Mouse (Mus musculus) limb, embryonic 14.5 days (tissue): ENCODE data around the gene Zc3h7a. TPM values are rescaled to one million over a fixed set of nuclear protein-coding genes. Genes with fewer than 3 reads are reported as not detected.

Experiments
- ATAC-seq: fragments of 200-750 bp; cut with Nextera tagmentation; 2 replicates; pipeline ENCODE4 v1.8.0; 2017; ENCODE audit warnings: low read depth, moderate number of reproducible peaks, moderate TSS enrichment; ENCODE audit not compliant: low FRiP score
- DNase-seq: peaks from one replicate; pipeline ENCODE4 v3.0.0-alpha.2; 2015; ENCODE audit warnings: low spot score
- H3K27ac ChIP-seq: fragments of 300-500 bp; sonication (generic); replicated peaks from 2 replicates; pipeline ENCODE4 v1.5.1; 2014; ENCODE audit warnings: low read depth, mild to moderate bottlenecking, low read length, moderate library complexity, mixed read lengths
- H3K27me3 ChIP-seq: fragments of 300-500 bp; sonication (generic); 2 replicates; pipeline ENCODE4 v1.6.1; 2014; ENCODE audit warnings: low read length, mixed read lengths; ENCODE audit not compliant: control insufficient read depth, insufficient read depth
- H3K36me3 ChIP-seq: fragments of 300-500 bp; sonication (generic); 2 replicates; pipeline ENCODE4 v1.6.1; 2014; ENCODE audit warnings: mild to moderate bottlenecking, low read length, moderate library complexity, mixed read lengths; ENCODE audit not compliant: control insufficient read depth, insufficient read depth
- H3K4me1 ChIP-seq: fragments of 300-500 bp; sonication (generic); 2 replicates; pipeline ENCODE4 v1.6.1; 2014; ENCODE audit warnings: antibody characterized with exemption, low read length, mixed read lengths; ENCODE audit not compliant: control insufficient read depth, insufficient read depth
- H3K4me2 ChIP-seq: fragments of 300-500 bp; sonication (generic); replicated peaks from 2 replicates; pipeline ENCODE4 v1.6.1; 2014; ENCODE audit warnings: low read depth, mild to moderate bottlenecking, low read length, moderate library complexity; ENCODE audit not compliant: severe bottlenecking
- H3K4me3 ChIP-seq: fragments of 300-500 bp; sonication (generic); replicated peaks from 2 replicates; pipeline ENCODE4 v1.5.1; 2014; ENCODE audit warnings: low read length
- H3K9ac ChIP-seq: fragments of 300-500 bp; sonication (generic); 2 replicates; pipeline ENCODE4 v1.6.1; 2014; ENCODE audit warnings: mild to moderate bottlenecking, low read depth, low read length, moderate library complexity; ENCODE audit not compliant: severe bottlenecking
- H3K9me3 ChIP-seq: fragments of 300-500 bp; sonication (generic); 2 replicates; pipeline ENCODE4 v1.6.1; 2016; ENCODE audit warnings: low read length; ENCODE audit not compliant: control insufficient read depth
- POLR2A ChIP-seq: fragments of 200-500 bp; IDR thresholded peaks from 2 replicates; pipeline ENCODE4 v1.8.0; 2012; ENCODE audit warnings: inconsistent platforms, mild to moderate bottlenecking, moderate library complexity, borderline replicate concordance; ENCODE audit not compliant: insufficient read depth, insufficient read length; ENCODE audit errors: extremely low read depth
- WGBS: fragments of 180-500 bp; shearing (Covaris S2); extraction: QIAGEN DNeasy Blood & Tissue Kit; methylation state at CpG from one replicate; pipeline ENCODE4 v1.1.7; 2014; 5-methylcytosine and 5-hydroxymethylcytosine counted together
- polyA plus RNA-seq, 2 experiments: library from polyadenylated mRNA; depleted of rRNA in 1 of 2; stranded (reverse) in 1 of 2; unstranded in 1 of 2; fragments of >200 nt; fragmentation: Nextera tagmentation in 1 of 2; extraction: Ambion mirVana in 1 of 2; gene quantifications; 2 replicates each; pipeline versions ENCODE4 v1.2.1 to v1.2.3; 2012 to 2014

Zc3h7a gene
- polyA plus RNA-seq, 2 experiments: 94.9 to 218 TPM

GRCm38 (mm10) chr16:11134348-11135344 is 41.5 kb downstream of the Zc3h7a start, which contains the start of gene Txndc11:
Gene Txndc11, minus strand, starts transcription at chr16:11134650.
- H3K4me2 ChIP-seq: peak within 1 kb of the TSS; percentile 80
- peaks cover 17% of the 10 kb centered on the region for H3K4me1 ChIP-seq
- ATAC-seq (peak; percentile 98), DNase-seq (peak; percentile 97)
- no peaks in the 10 kb centered on the region for H3K27me3 ChIP-seq
- peak within 1 kb of the TSS; percentile 89 for H3K4me3 ChIP-seq
- under 1% methylated on average over 50 of the region's 80 CpGs for WGBS
- peak within 1 kb of the TSS; percentile 90 for H3K9ac ChIP-seq
- TF ChIP-seq POLR2A: peak; percentile 81; the same call in 1 of the 2 replicates
- no peaks in the 10 kb centered on the region for H3K9me3 ChIP-seq
- H3K27ac ChIP-seq: peak within 1 kb of the TSS; percentile 85
- H3K36me3 ChIP-seq: peaks cover 37% of the 10 kb centered on the region

DNA sequence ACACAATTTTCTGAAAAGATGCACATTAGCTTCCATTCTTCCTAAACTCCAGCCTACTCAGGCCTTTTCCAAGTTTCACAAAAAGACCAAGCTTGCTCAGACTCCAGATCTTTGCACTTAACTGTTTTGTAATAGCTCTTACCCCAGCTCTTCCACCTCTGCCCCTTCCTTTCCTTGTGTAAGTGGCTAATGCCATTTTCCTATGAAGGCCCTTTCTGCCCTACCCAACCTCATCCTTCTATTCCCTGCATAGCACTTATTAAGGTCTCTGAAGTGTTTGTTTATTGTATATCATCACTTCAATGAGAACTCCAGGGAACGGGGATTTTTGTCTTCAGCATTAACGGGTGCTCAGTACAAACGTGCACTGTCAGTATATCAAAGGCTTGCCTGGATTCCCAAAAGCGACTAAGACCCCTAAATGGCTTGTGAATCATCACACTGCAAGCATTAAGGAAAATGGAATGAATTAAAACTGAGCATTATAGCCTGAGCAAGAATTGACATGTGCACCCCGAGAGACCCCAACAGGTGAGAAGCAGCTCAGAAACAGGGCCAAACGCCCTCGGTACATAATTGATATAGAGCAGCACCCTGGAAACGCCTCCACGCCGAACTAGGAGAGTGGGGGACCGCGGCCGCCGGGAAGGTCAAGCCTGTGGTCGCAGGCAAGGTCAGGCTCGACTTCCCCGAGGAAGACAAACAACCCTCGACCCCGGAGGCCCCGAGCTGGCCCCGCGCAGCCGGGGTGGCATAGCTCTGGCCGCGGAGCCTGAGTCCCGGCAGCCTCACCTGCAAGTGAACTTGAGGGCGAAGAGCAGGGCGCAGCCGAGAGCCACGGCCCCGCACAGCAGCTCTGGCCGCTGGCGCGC is 42.5 kb downstream of the Zc3h7a start:
- Histone ChIP-seq H3K36me3 (peaks cover 28% of the 10 kb centered on the region), H3K27me3 (no peaks in the 10 kb centered on the region), H3K4me1 (peaks cover 17% of the 10 kb centered on the region), H3K9me3 (no peaks in the 10 kb centered on the region), H3K27ac (peak overlapping the region; percentile 85), H3K9ac (peak overlapping the region; percentile 90), H3K4me3 (peak overlapping the region; percentile 89), H3K4me2 (peak overlapping the region; percentile 80)
- ATAC-seq (no peak), DNase-seq (no peak)
- under 1% methylated on average over 19 of the region's 34 CpGs for WGBS
- TF ChIP-seq POLR2A: no peak

DNA sequence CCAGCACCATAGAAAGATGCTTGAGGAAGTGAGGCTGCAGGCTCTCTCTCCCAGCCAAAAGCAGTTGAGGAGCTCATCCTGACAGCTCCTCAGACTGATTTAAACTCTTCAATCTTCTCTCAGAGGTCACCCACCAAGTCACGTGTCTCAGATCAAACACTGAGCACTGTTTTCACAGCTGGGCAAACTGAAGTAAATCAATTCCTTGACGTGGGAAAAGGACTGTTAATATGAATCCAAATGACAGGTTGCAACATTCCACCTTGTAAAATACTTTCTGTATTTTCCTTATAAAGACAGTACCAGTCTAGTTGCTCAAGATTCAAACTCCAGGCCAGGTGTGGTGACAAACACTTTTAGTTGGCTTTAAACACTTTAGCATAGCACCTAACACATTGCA is 43.4 kb downstream of the Zc3h7a start:
- DNase-seq: no peak

DNA sequence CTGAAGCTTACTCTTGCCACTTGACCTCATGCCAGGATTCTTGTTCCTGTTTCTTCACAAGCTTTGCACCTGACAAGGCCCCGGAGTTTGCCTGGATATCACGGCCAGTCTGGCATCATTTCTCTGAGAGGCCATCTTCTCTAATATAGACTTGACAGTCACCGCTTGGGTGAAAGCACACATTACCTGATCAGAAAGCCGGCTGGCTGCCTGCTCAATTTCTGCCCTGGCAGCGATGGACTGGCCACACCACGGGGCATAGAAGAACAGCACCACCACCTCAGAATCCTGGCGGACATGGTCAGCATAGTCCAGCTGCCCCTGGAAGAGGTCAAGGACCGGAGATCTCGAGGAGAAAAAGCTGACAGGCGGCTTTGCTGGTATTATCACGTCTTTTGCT is 47.9 kb downstream of the Zc3h7a start:
- TF ChIP-seq POLR2A: no peak
- no peaks in the 10 kb centered on the region for H3K9me3 ChIP-seq
- no peak overlapping the region for H3K27ac ChIP-seq
- H3K36me3 ChIP-seq: peaks cover 42% of the 10 kb centered on the region
- H3K4me3 ChIP-seq: no peak overlapping the region
- 93% methylated on average over 11 of the region's 11 CpGs for WGBS
- H3K4me1 ChIP-seq: peaks cover 8% of the 10 kb centered on the region
- H3K9ac ChIP-seq: no peak overlapping the region
- DNase-seq (no peak), ATAC-seq (no peak)
- no peak overlapping the region for H3K4me2 ChIP-seq
- no peaks in the 10 kb centered on the region for H3K27me3 ChIP-seq

More for the DNA sequence above, 43.4 kb downstream of the Zc3h7a start:
- Histone ChIP-seq H3K4me2 (peak overlapping the region; percentile 80), H3K9ac (peak overlapping the region; percentile 90), H3K27ac (no peak overlapping the region), H3K36me3 (peaks cover 27% of the 10 kb centered on the region), H3K4me3 (peak overlapping the region; percentile 89), H3K4me1 (peaks cover 17% of the 10 kb centered on the region), H3K27me3 (no peaks in the 10 kb centered on the region), H3K9me3 (no peaks in the 10 kb centered on the region)
- 2% methylated on average over 2 of the region's 2 CpGs for WGBS
- no peak for ATAC-seq
- no peak for TF ChIP-seq POLR2A

- no peak overlapping the region for H3K4me2 ChIP-seq
- 87% methylated on average over 2 of the region's 2 CpGs for WGBS
- DNase-seq (no peak), ATAC-seq (no peak)
- no peaks in the 10 kb centered on the region for H3K4me1 ChIP-seq
- H3K27me3 ChIP-seq: no peaks in the 10 kb centered on the region
- H3K27ac ChIP-seq: no peak overlapping the region
- H3K4me3 ChIP-seq: no peak overlapping the region
- no peak for TF ChIP-seq POLR2A
- H3K9me3 ChIP-seq: no peaks in the 10 kb centered on the region
- no peak overlapping the region for H3K9ac ChIP-seq
- H3K36me3 ChIP-seq: peaks cover 64% of the 10 kb centered on the region
Measured at GRCm38 (mm10) chr16:11125371-11125770, 50.8 kb downstream of the Zc3h7a start.
